Mouse (Mus musculus) megakaryocyte, adult 5-6 weeks (primary cell): ENCODE results near the gene Psg23. TPM values are rescaled to one million over a fixed set of nuclear protein-coding genes. Genes with fewer than 3 reads are reported as not detected.
"Not testable (repeated sequence)": the region's sequence is repeated elsewhere in the genome, so short reads cannot be mapped to it uniquely, and the experiment has no call there.

Experiments used
- ATAC-seq: 2 replicates; pipeline ENCODE4 v1.8.0; 2016; ENCODE audit warnings: mild to moderate bottlenecking, inconsistent platforms; ENCODE audit not compliant: poor library complexity, severe bottlenecking
- total RNA-seq, 2 experiments: library from RNA; stranded (forward) in 1 of 2; stranded (reverse) in 1 of 2; fragments of 153-499, 151-499 nt in 1 of 2; fragments of 221-1000, 200-1000 nt in 1 of 2; gene quantifications; 2 replicates each; pipeline versions ENCODE4 v1.2.3 to v1.2.4; 2015 to 2017

The Psg23 gene
- total RNA-seq (2015): not detected in 2 replicates
- total RNA-seq (2017): not detected in 2 replicates

GRCm38 (mm10) chr7:18616401-18616800, at the start of gene Psg23:
Gene Psg23, minus strand, starts transcription at chr7:18616501.
- ATAC-seq: not testable (repeated sequence)

- ATAC-seq: not testable (repeated sequence)
These were observed 40.3 kb upstream of the Psg23 start, which contains the start of gene Psg21 for GRCm38 (mm10) chr7:18656625-18657024. Gene Psg21, minus strand, starts transcription at chr7:18656725.

GRCm38 (mm10) chr7:18626921-18627320, 10.6 kb upstream of the Psg23 start:
- not testable (repeated sequence) for ATAC-seq

- ATAC-seq: no peak
These were observed 49.1 kb downstream of the Psg23 start, which contains the start of gene Psg27 for GRCm38 (mm10) chr7:18567205-18567604. Gene Psg27, minus strand, starts transcription at chr7:18567305.

- no peak for ATAC-seq
These were observed 56.5 kb downstream of the Psg23 start for GRCm38 (mm10) chr7:18559850-18560249.

Other genes with a start within 250 kb of the Psg23 start
- gene Psg28, start 184.5 kb downstream of the Psg23 start, total RNA-seq (2015): not detected in 2 replicates
- gene Psg28, start 184.5 kb downstream of the Psg23 start, total RNA-seq (2017): not detected in 2 replicates
- gene Psg26, start 132.3 kb downstream of the Psg23 start, total RNA-seq (2015): not detected in 2 replicates
- gene Psg26, start 132.3 kb downstream of the Psg23 start, total RNA-seq (2017): not detected in 2 replicates
- gene Psg25, start 84.2 kb downstream of the Psg23 start, total RNA-seq (2015): not detected in 2 replicates
- gene Psg25, start 84.2 kb downstream of the Psg23 start, total RNA-seq (2017): not detected in 2 replicates
- not detected in 2 replicates for gene Psg27, start 49.2 kb downstream of the Psg23 start, total RNA-seq (2015)
- not detected in 2 replicates for gene Psg27, start 49.2 kb downstream of the Psg23 start, total RNA-seq (2017)
- not detected in 2 replicates for gene Psg21, start 40.2 kb upstream of the Psg23 start, total RNA-seq (2015)
- gene Psg21, start 40.2 kb upstream of the Psg23 start, total RNA-seq (2017): not detected in 2 replicates
- gene Psg20, start 69.7 kb upstream of the Psg23 start, total RNA-seq (2015): not detected in 2 replicates
- gene Psg20, start 69.7 kb upstream of the Psg23 start, total RNA-seq (2017): not detected in 2 replicates
- gene Psg22, start 101.6 kb upstream of the Psg23 start, total RNA-seq (2015): not detected in 2 replicates
- gene Psg22, start 101.6 kb upstream of the Psg23 start, total RNA-seq (2017): not detected in 2 replicates
- gene Psg19, start 182.0 kb upstream of the Psg23 start, total RNA-seq (2015): not detected in 2 replicates
- not detected in 2 replicates for gene Psg19, start 182.0 kb upstream of the Psg23 start, total RNA-seq (2017)
- gene Psg17, start 205.1 kb upstream of the Psg23 start, total RNA-seq (2015): not detected in 2 replicates
- not detected in 2 replicates for gene Psg17, start 205.1 kb upstream of the Psg23 start, total RNA-seq (2017)
- not detected in 2 replicates for gene Mill2, start 223.5 kb upstream of the Psg23 start, total RNA-seq (2015)
- gene Mill2, start 223.5 kb upstream of the Psg23 start, total RNA-seq (2017): 0.08 TPM in 1 of 2 replicates, not detected in the other